Mouse (Mus musculus): ENCODE data around the gene Maz.

Gene Maz

GRCm38 (mm10) chr7:127021563-127022527 lies 5.0 kb downstream of the Maz start:
- no peak for DNase-seq (ENCODE audit: low spot score in 2 of 2)

- peak in 1 of 2 experiments; percentile 36 for DNase-seq (ENCODE audit: low spot score in 2 of 2)
These were observed 5.8 kb downstream of the Maz start, which contains the start of the genes Gm42742 and Prrt2 for GRCm38 (mm10) chr7:127020901-127021562. Gene Gm42742 (minus strand): TSS chr7:127021097. Gene Prrt2 (minus strand): TSS chr7:127021211.

- no peak for DNase-seq (ENCODE audit: low spot score in 2 of 2)
These were observed 6.3 kb downstream of the Maz start for GRCm38 (mm10) chr7:127020491-127020890.

- DNase-seq (ENCODE audit: low spot score in 2 of 2), result no peak
These were observed 6.8 kb downstream of the Maz start for GRCm38 (mm10) chr7:127020031-127020430.

- DNase-seq (ENCODE audit: low spot score in 2 of 2), result no peak
These were observed 7.4 kb downstream of the Maz start for GRCm38 (mm10) chr7:127019306-127019960.

- no peak for DNase-seq (ENCODE audit: low spot score in 2 of 2)
These were observed 8.2 kb downstream of the Maz start for GRCm38 (mm10) chr7:127018416-127019305.

- no peak for DNase-seq (ENCODE audit: low spot score in 2 of 2)
These were observed 8.9 kb downstream of the Maz start for GRCm38 (mm10) chr7:127017950-127018345.

GRCm38 (mm10) chr7:127016971-127017949 lies 9.6 kb downstream of the Maz start, which contains the start of gene Pagr1a:
Gene Pagr1a (minus strand): TSS chr7:127017352.
- peak; percentile 94 to 95 for DNase-seq (ENCODE audit: low spot score in 2 of 2)

GRCm38 (mm10) chr7:127016486-127016938 lies 10.3 kb downstream of the Maz start:
- DNase-seq (ENCODE audit: low spot score in 2 of 2), result no peak

GRCm38 (mm10) chr7:127016481-127016485 lies 10.6 kb downstream of the Maz start, which contains the start of gene Pagr1b:
Gene Pagr1b (minus strand): TSS chr7:127016484.
- no peak for DNase-seq (ENCODE audit: low spot score in 2 of 2)

- DNase-seq (ENCODE audit: low spot score in 2 of 2), result no peak
These were observed 10.8 kb downstream of the Maz start for GRCm38 (mm10) chr7:127016081-127016480.

- DNase-seq (ENCODE audit: low spot score in 2 of 2), result no peak
These were observed 11.8 kb downstream of the Maz start for GRCm38 (mm10) chr7:127014993-127015392.

- DNase-seq (ENCODE audit: low spot score in 2 of 2), result peak; percentile 61 to 75
These were observed 12.5 kb downstream of the Maz start, which contains the start of gene Mvp for GRCm38 (mm10) chr7:127014320-127014719. Gene Mvp (minus strand): TSS chr7:127014621.

GRCm38 (mm10) chr7:127013385-127013784 lies 13.5 kb downstream of the Maz start:
- DNase-seq (ENCODE audit: low spot score in 2 of 2), result no peak

GRCm38 (mm10) chr7:127012845-127013244 lies 14.0 kb downstream of the Maz start:
- no peak for DNase-seq (ENCODE audit: low spot score in 2 of 2)

- no peak for DNase-seq (ENCODE audit: low spot score in 2 of 2)
These were observed 14.5 kb downstream of the Maz start for GRCm38 (mm10) chr7:127012374-127012773.

- DNase-seq (ENCODE audit: low spot score in 2 of 2), result no peak
These were observed 15.1 kb downstream of the Maz start for GRCm38 (mm10) chr7:127011717-127012116.

GRCm38 (mm10) chr7:127011051-127011450 lies 15.8 kb downstream of the Maz start:
- DNase-seq (ENCODE audit: low spot score in 2 of 2), result no peak

GRCm38 (mm10) chr7:127009307-127010085 lies 17.3 kb downstream of the Maz start:
- no peak for DNase-seq (ENCODE audit: low spot score in 2 of 2)

All from urinary bladder, adult 18-20 months (tissue).